Mouse (Mus musculus) retina, embryonic 14.5 days (tissue): ENCODE results near the gene Zfp819.
A peak's percentile ranks its signal among the peaks of the same experiment; 100 is the strongest.

Source experiments
- DNase-seq: peaks from one replicate; pipeline ENCODE4 v3.0.0-alpha.2; 2015; ENCODE audit warnings: low spot score

The Zfp819 gene

GRCm38 (mm10) chr7:43606896-43607742 is at the start of gene Zfp819:
TSS of gene Zfp819 (plus strand) at chr7:43607169.
- DNase-seq, result peak; percentile 84

- peak; percentile 95 for DNase-seq
Observed at GRCm38 (mm10) chr7:43562006-43562633, 44.8 kb upstream of the Zfp819 start, which contains the start of gene Zfp658. TSS of gene Zfp658 (plus strand) at chr7:43562256.

- DNase-seq, result peak; percentile 57
Observed at GRCm38 (mm10) chr7:43562651-43563070, 44.3 kb upstream of the Zfp819 start.

DNA sequence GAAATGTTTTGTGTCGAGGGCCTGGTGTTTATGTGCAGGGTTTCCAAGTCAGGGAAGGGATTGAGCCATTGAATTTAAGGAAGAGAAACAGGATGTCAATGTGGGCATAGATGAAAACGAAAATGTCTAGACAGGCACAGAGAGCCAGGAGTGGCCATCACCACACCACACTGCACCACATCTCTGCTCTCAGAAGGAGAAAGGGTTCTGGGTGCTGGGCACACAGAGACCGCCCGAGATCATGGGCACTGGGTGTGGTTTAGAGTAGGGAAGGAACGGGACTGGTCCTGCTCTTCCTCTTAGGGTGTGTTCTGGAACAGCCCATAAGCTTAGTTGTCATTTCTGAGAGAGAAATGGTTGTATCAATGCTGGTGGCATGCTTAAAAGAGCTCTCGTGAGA is 43.7 kb upstream of the Zfp819 start:
- DNase-seq, result no peak

DNA sequence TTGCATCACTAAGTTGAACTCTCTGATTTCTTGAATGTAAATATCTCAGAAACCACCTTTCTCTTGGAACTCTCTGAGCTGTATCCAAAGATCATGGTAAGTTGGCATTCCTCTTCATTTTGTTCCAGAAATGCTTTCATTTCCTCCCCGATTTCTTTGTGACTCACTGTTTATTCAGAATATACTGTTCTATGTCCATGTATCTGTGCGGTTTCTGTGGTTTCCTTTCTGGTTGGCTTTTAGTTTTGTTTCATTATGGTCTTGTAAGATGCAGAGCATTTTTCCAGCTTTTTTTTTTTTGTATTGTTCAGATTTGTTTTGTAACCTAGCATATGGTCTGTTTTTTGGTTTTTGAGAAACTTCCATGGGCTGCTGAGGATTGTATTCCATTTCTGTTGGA is 35.8 kb upstream of the Zfp819 start:
- DNase-seq, result no peak

DNA sequence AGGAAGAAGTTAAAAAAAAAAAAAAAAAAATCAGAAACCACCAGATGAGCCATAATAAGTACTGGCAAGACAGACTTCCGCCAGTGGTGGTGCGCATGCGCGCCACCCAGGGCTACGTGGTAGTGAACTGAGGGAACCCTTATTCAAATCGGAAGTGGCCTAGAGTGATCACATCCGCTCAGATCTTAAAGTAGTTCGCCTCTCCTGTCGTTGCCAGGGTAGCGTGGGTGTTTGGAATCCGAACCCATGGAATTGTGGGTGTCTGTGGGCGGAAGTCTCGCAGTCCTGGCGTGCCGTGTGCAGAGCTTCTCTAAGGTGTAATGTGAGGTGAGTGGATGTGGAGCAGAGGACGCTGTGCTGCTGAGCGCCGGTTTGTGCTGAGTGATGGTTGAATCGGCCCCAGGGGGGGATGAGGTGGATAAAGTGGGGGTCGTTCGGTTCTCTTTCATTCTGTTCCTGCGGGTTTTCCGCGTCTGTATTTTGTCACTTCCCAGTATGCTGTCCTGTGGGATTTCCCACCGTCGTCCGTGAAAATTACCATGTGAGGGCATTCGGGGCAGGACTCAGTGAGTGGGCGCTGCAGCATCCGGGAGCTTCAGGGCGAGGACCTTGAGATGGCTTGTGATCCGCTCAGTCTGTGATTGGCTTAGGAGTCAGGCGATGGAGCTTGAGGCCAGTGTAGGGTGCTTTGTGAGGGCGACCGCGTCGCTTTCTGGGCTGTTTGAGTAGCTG is 27.4 kb upstream of the Zfp819 start, which contains the start of gene Zfp719:
Gene Zfp719, plus strand, starts transcription at position 171 of the 732 bp plus-strand sequence.
- DNase-seq, result peak; percentile 95

- DNase-seq, result no peak
Observed at GRCm38 (mm10) chr7:43580526-43580925, 26.4 kb upstream of the Zfp819 start.

DNA sequence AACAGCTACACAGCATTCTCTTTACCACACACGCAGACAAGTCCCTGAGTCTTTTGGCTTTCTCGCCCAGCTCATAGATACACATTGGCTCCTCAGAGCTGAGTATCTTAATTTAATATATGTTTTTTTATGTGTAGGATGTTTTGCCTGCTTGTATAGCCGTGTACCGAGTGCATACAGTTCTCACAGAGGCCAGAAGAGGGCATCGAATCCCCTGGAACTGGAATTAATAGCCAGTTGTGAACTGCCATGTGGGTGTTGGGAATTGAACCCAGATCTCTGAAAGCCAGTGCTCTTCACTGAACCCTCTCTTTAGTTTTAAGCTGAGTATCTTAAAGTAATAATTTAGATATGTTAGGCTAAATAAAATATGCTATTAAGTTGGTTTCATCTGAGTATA is 22.2 kb upstream of the Zfp819 start:
- no peak for DNase-seq

- DNase-seq, result no peak
Observed at GRCm38 (mm10) chr7:43601884-43602283, 5.1 kb upstream of the Zfp819 start.

DNA sequence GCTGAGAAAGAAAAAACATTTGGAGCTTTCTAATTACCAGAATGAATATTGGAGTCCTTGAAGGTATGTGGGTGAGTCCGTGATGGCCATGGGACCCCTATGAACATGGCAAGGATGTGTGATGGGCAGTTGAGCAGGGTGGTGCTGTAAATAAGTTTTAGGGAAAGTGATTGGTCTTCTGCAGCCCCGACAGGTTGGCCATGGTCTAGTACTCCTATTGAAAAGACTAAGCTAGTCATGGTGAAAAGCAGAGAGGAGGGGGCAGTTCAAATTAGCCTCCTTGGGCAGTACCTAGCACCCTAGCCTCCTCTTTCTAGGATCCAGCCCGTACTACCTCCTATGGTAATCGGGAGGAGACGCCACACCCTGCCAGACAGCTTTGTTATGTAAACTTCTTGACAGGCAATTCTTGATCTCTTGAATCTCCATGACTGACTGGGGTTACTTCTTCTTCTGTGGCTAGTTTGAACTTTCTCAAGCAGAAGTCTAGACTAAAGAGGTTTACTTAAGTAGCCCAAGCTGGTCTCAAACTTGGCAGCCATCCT is 846 bp downstream of the Zfp819 start:
- DNase-seq, result no peak

- DNase-seq, result no peak
Observed at GRCm38 (mm10) chr7:43608316-43608824, 1.4 kb downstream of the Zfp819 start.

DNA sequence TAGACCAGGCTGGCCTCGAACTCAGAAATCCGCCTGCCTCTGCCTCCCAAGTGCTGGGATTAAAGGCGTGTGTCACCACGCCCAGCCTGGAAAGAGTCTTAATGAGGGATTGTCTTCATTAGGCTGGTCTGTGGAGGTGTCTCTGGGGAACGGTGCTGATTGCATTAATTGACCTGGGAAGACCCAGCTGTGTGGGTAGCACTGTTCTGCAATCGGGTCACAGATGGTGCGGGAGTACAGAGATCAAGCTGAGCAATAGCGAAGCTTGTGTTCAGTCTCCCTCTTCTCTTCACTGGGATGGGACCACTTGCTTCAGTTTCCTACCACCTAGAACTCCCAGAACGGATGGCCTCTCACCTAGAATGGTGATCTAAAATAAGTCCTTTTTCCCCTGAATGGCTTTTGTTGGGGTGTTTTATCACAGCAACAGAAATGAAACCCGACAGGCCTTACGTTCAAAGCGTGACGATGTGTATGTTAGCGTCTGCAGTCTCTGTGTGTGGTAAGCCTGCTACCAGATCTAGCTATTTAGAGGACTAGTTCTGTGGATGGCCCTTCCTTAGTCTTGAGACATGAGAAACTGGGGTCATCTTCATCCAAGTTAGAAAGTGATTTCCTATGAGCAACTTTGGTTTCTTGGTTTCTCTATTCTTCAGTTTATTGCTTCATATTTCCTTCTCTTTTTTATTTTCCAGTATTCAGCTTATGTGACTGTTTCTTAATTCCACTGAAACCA is 7.0 kb downstream of the Zfp819 start:
- DNase-seq, result peak; percentile 17

- DNase-seq, result no peak
Observed at GRCm38 (mm10) chr7:43622927-43623326, 16.0 kb downstream of the Zfp819 start.

- DNase-seq, result peak; percentile 25
Observed at GRCm38 (mm10) chr7:43623819-43624218, 16.9 kb downstream of the Zfp819 start.

DNA sequence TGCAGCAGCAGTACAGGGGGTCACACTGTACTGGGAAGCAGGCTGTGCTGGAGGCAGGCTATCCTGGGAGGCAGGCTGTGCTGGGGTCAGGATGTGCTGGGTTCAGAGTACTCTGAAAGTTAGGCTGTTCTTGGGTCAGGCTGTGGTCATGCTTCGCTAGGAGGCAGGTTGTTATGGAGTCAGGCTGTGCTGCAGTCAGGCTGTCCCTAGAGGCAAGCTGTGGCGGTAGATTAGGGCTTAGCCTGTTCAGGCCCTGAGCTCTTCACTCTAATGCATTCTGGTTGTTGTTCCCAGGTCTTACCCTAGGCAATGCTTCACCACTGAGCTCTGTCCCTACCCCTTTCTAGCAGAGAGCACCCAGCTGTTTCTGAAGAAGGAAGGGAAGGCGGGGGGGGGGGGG is 18.1 kb downstream of the Zfp819 start:
- DNase-seq, result no peak

GRCm38 (mm10) chr7:43625794-43626422 is 18.9 kb downstream of the Zfp819 start:
- DNase-seq, result no peak

- DNase-seq, result no peak
Observed at GRCm38 (mm10) chr7:43633940-43634339, 27.0 kb downstream of the Zfp819 start.

- DNase-seq, result no peak
Observed at GRCm38 (mm10) chr7:43634500-43634899, 27.5 kb downstream of the Zfp819 start, which contains the start of gene Ceacam18. TSS of gene Ceacam18 (plus strand) at chr7:43634707.

GRCm38 (mm10) chr7:43636194-43636593 is 29.2 kb downstream of the Zfp819 start:
- DNase-seq, result no peak

- no peak for DNase-seq
Observed at GRCm38 (mm10) chr7:43637118-43637517, 30.1 kb downstream of the Zfp819 start.

DNA sequence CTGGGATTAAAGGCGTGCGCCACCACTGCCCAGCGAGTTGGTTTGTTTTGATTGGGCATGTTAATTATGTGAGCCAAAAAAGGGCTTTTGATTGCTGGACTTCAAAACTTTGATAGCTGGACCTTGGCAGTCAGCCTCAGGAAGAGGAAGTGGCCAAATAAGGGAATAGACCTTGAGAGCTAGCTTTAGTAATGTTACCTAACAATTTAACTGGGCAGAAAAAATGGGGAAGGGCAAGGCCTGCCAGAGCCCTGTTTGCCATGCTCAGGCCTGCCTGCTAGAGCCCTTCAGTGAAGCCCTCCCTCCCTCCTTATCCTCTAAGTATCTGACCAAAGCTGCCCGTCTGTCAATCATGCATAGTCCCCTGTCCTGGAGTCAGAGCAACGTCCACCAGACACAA is 35.6 kb downstream of the Zfp819 start:
- DNase-seq, result no peak
